Comparison of ENCODE assay signal across 18 mouse cellular contexts in genomic region chr2:104120312-104120711, GRCm38 (mm10). TPM values are rescaled to one million over a fixed set of nuclear protein-coding genes. Genes with fewer than 3 reads are reported as not detected.
A peak's percentile ranks its signal among the peaks of the same experiment; 100 is the strongest.
DNase-seq lines count a peak whose midpoint lies in the region; ATAC-seq and TF ChIP-seq lines count a peak whose summit lies in the region.
"Had no signal": no experiment of that assay in that cellular context is flagged by ENCODE, and none has a peak within 500 bp of the region (broad histone marks: within the 10 kb centered on the region; RNA-seq: fewer than 3 reads in every experiment).

No protein-coding gene starts in this region.

- no peak for TF ChIP-seq EP300 in liver, embryonic 14.5 days (IDR thresholded peaks at IDR 0.05; ENCODE audit: low read depth)

- peak; percentile 15; the same call in 1 of the 2 replicates for TF ChIP-seq CTCF in layer of hippocampus, adult 2 months (conservative IDR thresholded peaks at IDR 0.05)
- TF ChIP-seq CTCF in liver, embryonic 14.5 days (IDR thresholded peaks at IDR 0.05; ENCODE audit: low read depth) = peak; percentile 45

- H3K36me3 ChIP-seq in heart, embryonic 13.5 days = peaks cover 7% of the 10 kb centered on the region; the same call in 1 of the 2 replicates
- H3K36me3 ChIP-seq in liver, embryonic 14.5 days (replicated peaks; ENCODE audit: control insufficient read depth, insufficient read depth, low read depth) = no peaks in the 10 kb centered on the region; the same call in 1 of the 2 replicates
- H3K36me3 ChIP-seq in forebrain, embryonic 13.5 days (ENCODE audit: poor library complexity, severe bottlenecking) = no peaks in the 10 kb centered on the region
- H3K36me3 ChIP-seq: midbrain, embryonic 15.5 days; neural tube, embryonic 13.5 days had no signal

- 36% methylated on average over 6 of the region's 6 CpGs for WGBS in heart, embryonic 13.5 days
- 77% methylated on average over 6 of the region's 6 CpGs for WGBS in liver, embryonic 14.5 days (ENCODE audit: insufficient replicate concordance)
- WGBS in forebrain, embryonic 13.5 days = 61% methylated on average over 6 of the region's 6 CpGs

- DNase-seq in layer of hippocampus, adult 2 months (ENCODE audit: low spot score in 2 of 2) = no peak
- DNase-seq in layer of hippocampus, postnatal 14 days (ENCODE audit: low spot score in 2 of 2) = no peak
- no peak for DNase-seq in liver, embryonic 14.5 days (ENCODE audit: low read depth in 3 of 3, low spot score in 3 of 3)
- DNase-seq in right cerebral cortex, postnatal 36 days (ENCODE audit: low spot score in 2 of 2) = no peak
- DNase-seq: adrenal gland, postnatal 25 days; cerebellum, adult 8-10 months; embryo, embryonic 11 days; kidney, adult 18-20 months; lung, postnatal 14 days had no signal

- no peaks in the 10 kb centered on the region for H3K9me3 ChIP-seq in heart, embryonic 13.5 days
- no peaks in the 10 kb centered on the region for H3K9me3 ChIP-seq in liver, embryonic 14.5 days (ENCODE audit: control insufficient read depth, low read length)
- H3K9me3 ChIP-seq in forebrain, embryonic 13.5 days (replicated peaks) = no peaks in the 10 kb centered on the region
- H3K9me3 ChIP-seq: midbrain, embryonic 15.5 days; neural tube, embryonic 13.5 days had no signal

- peak overlapping the region; percentile 41; the same call in 1 of the 2 replicates for H3K9ac ChIP-seq in heart, embryonic 13.5 days
- no peak overlapping the region for H3K9ac ChIP-seq in liver, embryonic 14.5 days (replicated peaks)
- no peak overlapping the region for H3K9ac ChIP-seq in forebrain, embryonic 13.5 days
- H3K9ac ChIP-seq: midbrain, embryonic 15.5 days; neural tube, embryonic 13.5 days had no signal

- no peak overlapping the region for H3K4me2 ChIP-seq in heart, embryonic 13.5 days
- no peak overlapping the region for H3K4me2 ChIP-seq in liver, embryonic 14.5 days (ENCODE audit: low read depth)
- H3K4me2 ChIP-seq in forebrain, embryonic 13.5 days = no peak overlapping the region
- H3K4me2 ChIP-seq: midbrain, embryonic 15.5 days; neural tube, embryonic 13.5 days had no signal

- ATAC-seq in heart, embryonic 13.5 days (ENCODE audit: extremely low read depth, insufficient number of reproducible peaks, low FRiP score, low TSS enrichment) = no peak
- ATAC-seq in liver, embryonic 14.5 days (ENCODE audit: insufficient read depth) = no peak
- ATAC-seq in forebrain, embryonic 13.5 days = no peak
- ATAC-seq: midbrain, embryonic 15.5 days had no signal

- H3K27me3 ChIP-seq in heart, embryonic 13.5 days (replicated peaks) = 0 out of 2 replicates have a peak, but pooled peaks cover 1% of the 10 kb centered on the region
- H3K27me3 ChIP-seq in liver, embryonic 14.5 days (ENCODE audit: control insufficient read depth, insufficient read depth, low read length) = no peaks in the 10 kb centered on the region
- peaks cover 17% of the 10 kb centered on the region for H3K27me3 ChIP-seq in forebrain, embryonic 13.5 days

- H3K27ac ChIP-seq in layer of hippocampus, adult 2 months = peak overlapping the region; percentile 39; the same call in 1 of the 2 replicates
- peak overlapping the region; percentile 46 for H3K27ac ChIP-seq in brown adipose tissue, adult 24 weeks (replicated peaks; ENCODE audit: low read depth, low read length)
- peak overlapping the region; percentile 91 for H3K27ac ChIP-seq in heart, embryonic 13.5 days (replicated peaks)
- peak overlapping the region; percentile 97 for H3K27ac ChIP-seq in liver, embryonic 14.5 days
- H3K27ac ChIP-seq in forebrain, embryonic 13.5 days = no peak overlapping the region
- H3K27ac ChIP-seq: midbrain, embryonic 15.5 days; neural tube, embryonic 13.5 days had no signal

- peaks cover 11% of the 10 kb centered on the region for H3K4me1 ChIP-seq in brown adipose tissue, adult 24 weeks (ENCODE audit: control insufficient read depth, insufficient read depth, insufficient read length, low read length)
- peaks cover 59% of the 10 kb centered on the region for H3K4me1 ChIP-seq in heart, embryonic 13.5 days
- peaks cover 38 to 44% of the 10 kb centered on the region in 2 experiments for H3K4me1 ChIP-seq in liver, embryonic 14.5 days (replicated peaks; ENCODE audit: control insufficient read depth in 2 of 2, insufficient read depth in 2 of 2, low read length in 1 of 2)
- H3K4me1 ChIP-seq in forebrain, embryonic 13.5 days = peaks cover 6% of the 10 kb centered on the region; the same call in 1 of the 2 replicates

- H3K4me3 ChIP-seq in layer of hippocampus, adult 2 months = no peak overlapping the region
- H3K4me3 ChIP-seq in brown adipose tissue, adult 24 weeks (ENCODE audit: insufficient read depth, low read depth, low read length) = no peak overlapping the region
- no peak overlapping the region for H3K4me3 ChIP-seq in heart, embryonic 13.5 days
- H3K4me3 ChIP-seq in liver, embryonic 14.5 days (ENCODE audit: insufficient read depth in 1 of 2, low read depth in 2 of 2, low read length in 2 of 2) = no peak overlapping the region
- no peak overlapping the region for H3K4me3 ChIP-seq in forebrain, embryonic 13.5 days
- H3K4me3 ChIP-seq: midbrain, embryonic 15.5 days; neural tube, embryonic 13.5 days had no signal

RNA-seq across cellular contexts. Expression of gene A930018P22Rik, which starts 2.3 kb away (rescaled TPM):
- total RNA-seq in layer of hippocampus, adult 2 months (2021) = not detected
- not detected for total RNA-seq in layer of hippocampus, postnatal 14 days (2021)
- 1.3 TPM in 1 of 2 replicates, not detected in the other for polyA plus RNA-seq in brown adipose tissue, adult 24 weeks (2012; ENCODE audit: insufficient read depth, insufficient read length, missing spikeins)
- polyA plus RNA-seq in heart, embryonic 13.5 days (2015; fragmentation: Nextera tagmentation; extraction: Ambion mirVana) = 0.31 and 0.67 TPM in 2 replicates
- 0.22 and 0.23 TPM in 2 replicates for polyA plus RNA-seq in liver, embryonic 14.5 days (2012; rRNA removed)
- polyA plus RNA-seq in liver, embryonic 14.5 days (2014; fragmentation: Nextera tagmentation; extraction: Ambion mirVana) = 0.63 and 0.93 TPM in 2 replicates
- polyA plus RNA-seq in forebrain, embryonic 13.5 days (2015; fragmentation: Nextera tagmentation; extraction: Ambion mirVana) = not detected in 2 replicates
- total RNA-seq: left cerebral cortex, postnatal 36 days had no signal
- polyA plus RNA-seq: midbrain, embryonic 15.5 days had no signal

RNA-seq across cellular contexts. Expression of gene Cd59a, which starts 24.7 kb away (rescaled TPM):
- total RNA-seq in layer of hippocampus, adult 2 months (2021) = 1 to 10 TPM; 3.0 to 4.4 TPM
- 1 to 10 TPM; 4.4 to 5.5 TPM for total RNA-seq in layer of hippocampus, postnatal 14 days (2021)
- 174 and 250 TPM in 2 replicates for polyA plus RNA-seq in brown adipose tissue, adult 24 weeks (2012; ENCODE audit: insufficient read depth, insufficient read length, missing spikeins)
- polyA plus RNA-seq in heart, embryonic 13.5 days (2015; fragmentation: Nextera tagmentation; extraction: Ambion mirVana) = 62.0 and 66.4 TPM in 2 replicates
- 29.4 and 41.3 TPM in 2 replicates for polyA plus RNA-seq in liver, embryonic 14.5 days (2012; rRNA removed)
- polyA plus RNA-seq in liver, embryonic 14.5 days (2014; fragmentation: Nextera tagmentation; extraction: Ambion mirVana) = 88.5 and 94.7 TPM in 2 replicates
- 7.9 and 8.1 TPM in 2 replicates for polyA plus RNA-seq in forebrain, embryonic 13.5 days (2015; fragmentation: Nextera tagmentation; extraction: Ambion mirVana)

RNA-seq across cellular contexts. Expression of gene Cd59b, which starts 50.7 kb away (rescaled TPM):
- not detected for total RNA-seq in layer of hippocampus, adult 2 months (2021)
- under 1 TPM; 0.88 to 0.99 TPM for total RNA-seq in layer of hippocampus, postnatal 14 days (2021)
- 55.9 and 57.5 TPM in 2 replicates for polyA plus RNA-seq in brown adipose tissue, adult 24 weeks (2012; ENCODE audit: insufficient read depth, insufficient read length, missing spikeins)
- polyA plus RNA-seq in heart, embryonic 13.5 days (2015; fragmentation: Nextera tagmentation; extraction: Ambion mirVana) = 4.7 and 6.9 TPM in 2 replicates
- polyA plus RNA-seq in liver, embryonic 14.5 days (2012; rRNA removed) = 9.3 and 12.2 TPM in 2 replicates
- 14.3 and 16.6 TPM in 2 replicates for polyA plus RNA-seq in liver, embryonic 14.5 days (2014; fragmentation: Nextera tagmentation; extraction: Ambion mirVana)
- 1.2 and 2.4 TPM in 2 replicates for polyA plus RNA-seq in forebrain, embryonic 13.5 days (2015; fragmentation: Nextera tagmentation; extraction: Ambion mirVana)

RNA-seq across cellular contexts. Expression of gene Gm10799, which starts 52.0 kb away (rescaled TPM):
- not detected for total RNA-seq in layer of hippocampus, adult 2 months (2021)
- total RNA-seq in layer of hippocampus, postnatal 14 days (2021) = not detected
- not detected in 2 replicates for polyA plus RNA-seq in brown adipose tissue, adult 24 weeks (2012; ENCODE audit: insufficient read depth, insufficient read length, missing spikeins)
- polyA plus RNA-seq in heart, embryonic 13.5 days (2015; fragmentation: Nextera tagmentation; extraction: Ambion mirVana) = not detected in 2 replicates
- not detected in 2 replicates for polyA plus RNA-seq in liver, embryonic 14.5 days (2012; rRNA removed)
- not detected in 2 replicates for polyA plus RNA-seq in liver, embryonic 14.5 days (2014; fragmentation: Nextera tagmentation; extraction: Ambion mirVana)
- polyA plus RNA-seq in forebrain, embryonic 13.5 days (2015; fragmentation: Nextera tagmentation; extraction: Ambion mirVana) = not detected in 2 replicates
- total RNA-seq: adrenal gland, postnatal 25 days; heart, postnatal 14 days; layer of hippocampus, adult 18-20 months; left cerebral cortex, postnatal 36 days had no signal
- polyA plus RNA-seq: erythroblast, embryonic 14.5 days; midbrain, embryonic 15.5 days; neural tube, embryonic 13.5 days had no signal

RNA-seq across cellular contexts. Expression of gene Gm10912, which starts 54.7 kb away (rescaled TPM):
- total RNA-seq in layer of hippocampus, adult 2 months (2021) = under 1 TPM; 0.42 to 0.56 TPM
- not detected for total RNA-seq in layer of hippocampus, postnatal 14 days (2021)
- not detected in 2 replicates for polyA plus RNA-seq in brown adipose tissue, adult 24 weeks (2012; ENCODE audit: insufficient read depth, insufficient read length, missing spikeins)
- not detected in 2 replicates for polyA plus RNA-seq in heart, embryonic 13.5 days (2015; fragmentation: Nextera tagmentation; extraction: Ambion mirVana)
- polyA plus RNA-seq in liver, embryonic 14.5 days (2012; rRNA removed) = 0.03 and 0.06 TPM in 2 replicates
- not detected in 2 replicates for polyA plus RNA-seq in liver, embryonic 14.5 days (2014; fragmentation: Nextera tagmentation; extraction: Ambion mirVana)
- polyA plus RNA-seq in forebrain, embryonic 13.5 days (2015; fragmentation: Nextera tagmentation; extraction: Ambion mirVana) = not detected in 2 replicates
- polyA plus RNA-seq: erythroblast, embryonic 14.5 days; midbrain, embryonic 15.5 days; neural tube, embryonic 13.5 days had no signal
